Mouse (Mus musculus) testis, adult 2 months (tissue): ENCODE measurements around the gene 6030408B16Rik.

Experiments used
- CTCF ChIP-seq: fragments of 200-500 bp; IDR thresholded peaks from 2 replicates; pipeline ENCODE4 v1.5.1; 2012; ENCODE audit warnings: low read depth, mild to moderate bottlenecking, inconsistent platforms, low read length, moderate library complexity; ENCODE audit not compliant: control insufficient read depth, insufficient read depth, insufficient replicate concordance
- POLR2A ChIP-seq: fragments of 200-500 bp; IDR thresholded peaks from 2 replicates; pipeline ENCODE4 v1.6.1; 2012; ENCODE audit warnings: low read depth, mild to moderate bottlenecking, inconsistent platforms, low read length, moderate library complexity; ENCODE audit not compliant: control insufficient read depth

DNA sequence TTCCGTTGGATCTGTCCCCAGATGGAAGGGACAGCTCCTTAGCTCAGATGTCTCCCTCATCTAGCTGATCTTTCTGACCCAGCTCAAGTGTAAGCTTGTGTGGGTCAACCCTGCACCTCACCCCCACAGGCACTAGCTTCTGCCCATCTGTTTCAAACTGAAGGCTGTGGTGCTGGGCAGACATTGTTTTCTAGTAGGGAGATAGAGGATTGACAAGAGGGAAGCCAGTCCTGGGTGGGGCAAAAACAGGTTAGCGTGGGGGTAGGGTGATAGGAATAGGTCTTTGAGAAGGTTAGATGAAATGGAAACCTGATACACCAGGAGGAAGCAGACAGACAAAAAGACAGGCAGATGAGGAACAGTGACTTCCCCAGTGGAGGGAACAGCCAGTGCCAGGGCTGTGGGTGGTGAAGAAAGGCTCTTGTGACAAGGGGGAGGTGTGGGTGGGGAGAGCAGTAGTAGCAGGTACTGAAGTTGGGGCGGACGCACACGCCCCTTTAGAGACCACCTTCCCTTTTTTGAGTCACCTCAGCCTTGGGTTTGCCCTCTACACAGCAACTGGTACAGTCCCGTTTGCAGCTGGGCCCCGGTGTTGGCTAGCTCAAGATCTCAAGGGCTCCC is 37.1 kb upstream of the 6030408B16Rik start:
- TF ChIP-seq CTCF (no peak), POLR2A (no peak)
